Mouse (Mus musculus): Measurements from ENCODE around the gene Smtnl2.

DNA sequence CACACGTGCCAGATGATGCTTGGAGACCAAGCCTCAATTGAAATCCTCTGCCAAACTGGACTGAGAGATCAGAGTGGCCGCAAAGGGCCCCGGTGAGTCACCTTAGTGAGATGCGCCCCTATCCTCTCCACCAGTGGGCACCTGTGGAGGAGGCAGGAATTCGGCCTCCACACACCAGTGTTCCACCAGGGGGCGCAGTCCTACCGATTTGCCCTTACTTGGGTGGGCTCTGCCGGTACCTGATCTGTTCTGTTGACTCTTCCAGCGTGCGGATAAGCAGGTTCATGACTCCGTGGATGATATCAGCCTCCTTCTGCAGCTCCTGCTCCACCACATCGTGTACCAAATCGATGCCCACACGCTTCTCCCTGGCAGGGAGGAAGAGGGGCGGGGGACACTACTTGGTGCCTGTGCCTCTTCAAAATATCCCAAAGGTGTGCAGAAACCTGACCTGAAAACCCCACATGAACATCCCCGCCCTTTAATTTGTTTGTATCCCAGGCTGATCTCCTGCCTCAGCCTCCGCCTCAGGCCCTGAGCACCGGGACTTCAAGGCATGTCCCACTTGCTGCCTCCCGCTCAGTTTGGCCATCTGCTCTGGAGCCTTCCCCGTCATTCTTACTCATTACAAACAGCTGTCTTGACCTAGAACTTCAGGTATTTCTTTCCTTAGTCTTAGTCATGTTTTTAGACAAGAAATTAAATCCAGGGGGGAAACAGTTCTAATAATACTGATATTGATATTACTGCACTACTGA lies 56.4 kb downstream of the Smtnl2 start:
- TF ChIP-seq POLR2A (IDR thresholded peaks at IDR 0.05; ENCODE audit: insufficient read depth, low read depth, low read length) (no peak), CTCF (IDR thresholded peaks at IDR 0.05) (peak; percentile 98; the same call in 1 of the 2 replicates)

All from heart, adult 2 months (tissue).